Mouse (Mus musculus) bone marrow, adult 2 months (tissue): ENCODE data around the gene Gm1043. TPM values are rescaled to one million over a fixed set of nuclear protein-coding genes. Genes with fewer than 3 reads are reported as not detected.

ENCODE experiments used
- H3K27ac ChIP-seq: fragments of 200-500 bp; 2 replicates; pipeline ENCODE4 v1.5.1; 2012; ENCODE audit warnings: low read depth, mild to moderate bottlenecking, control low read depth, inconsistent platforms, low read length; ENCODE audit not compliant: control insufficient read depth, poor library complexity, insufficient read depth
- H3K4me1 ChIP-seq: fragments of 200-500 bp; 2 replicates; pipeline ENCODE4 v1.6.1; 2011; ENCODE audit warnings: low read length; ENCODE audit not compliant: control insufficient read depth, insufficient read depth
- H3K4me3 ChIP-seq: fragments of 200-500 bp; replicated peaks from 2 replicates; pipeline ENCODE3; 2011; ENCODE audit warnings: mild to moderate bottlenecking, low read depth, low read length, control low read depth; ENCODE audit not compliant: control insufficient read depth
- CTCF ChIP-seq: fragments of 200-500 bp; IDR thresholded peaks from 2 replicates; pipeline ENCODE4 v1.5.1; 2011; ENCODE audit warnings: low read length, control low read depth; ENCODE audit not compliant: control insufficient read depth, insufficient read depth
- POLR2A ChIP-seq: fragments of 200-500 bp; IDR thresholded peaks from 2 replicates; pipeline ENCODE4 v1.6.1; 2011; ENCODE audit warnings: low read depth, mild to moderate bottlenecking, control low read depth, low read length, borderline replicate concordance; ENCODE audit not compliant: control insufficient read depth
- WGBS: fragments of 180-500 bp; shearing (Covaris S2); methylation state at CpG from one replicate; pipeline ENCODE4 v1.1.7; 2018; 5-methylcytosine and 5-hydroxymethylcytosine counted together
- polyA plus RNA-seq: library from polyadenylated mRNA; stranded (reverse); fragments of >200 nt; gene quantifications from 2 replicates; pipeline ENCODE4 v1.2.4, GENCODE M21; 2011; ENCODE audit warnings: low replicate concordance; ENCODE audit not compliant: missing spikeins, insufficient read depth, insufficient read length

Gene Gm1043
- polyA plus RNA-seq, 1 experiment = 0.85 TPM

DNA sequence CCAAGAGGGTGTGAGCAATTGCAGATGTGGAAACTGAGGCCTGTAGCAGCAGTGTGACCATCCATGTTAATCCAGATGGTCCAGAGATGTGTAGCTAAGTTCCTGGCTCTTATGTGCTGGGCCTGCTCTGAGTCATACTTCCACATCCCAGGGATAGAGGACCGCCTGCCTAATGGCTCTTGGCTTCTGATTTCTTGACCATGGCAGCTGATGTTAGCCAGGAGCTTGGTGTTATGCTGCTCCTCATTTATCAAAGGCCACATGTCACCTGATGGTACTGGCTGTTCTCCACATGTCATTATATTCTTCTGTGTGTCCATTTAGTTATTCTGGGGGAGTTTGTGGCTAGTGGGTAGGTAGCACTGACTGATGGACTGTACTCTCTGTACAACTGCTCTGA lies 29.4 kb upstream of the Gm1043 start:
- 74% methylated on average over 1 of the region's 1 CpGs for WGBS
- Histone ChIP-seq H3K4me3 (no peak overlapping the region), H3K27ac (no peak overlapping the region), H3K4me1 (peaks cover 5% of the 10 kb centered on the region; the same call in 1 of the 2 replicates)
- no peak for TF ChIP-seq CTCF
- no peak for TF ChIP-seq POLR2A

DNA sequence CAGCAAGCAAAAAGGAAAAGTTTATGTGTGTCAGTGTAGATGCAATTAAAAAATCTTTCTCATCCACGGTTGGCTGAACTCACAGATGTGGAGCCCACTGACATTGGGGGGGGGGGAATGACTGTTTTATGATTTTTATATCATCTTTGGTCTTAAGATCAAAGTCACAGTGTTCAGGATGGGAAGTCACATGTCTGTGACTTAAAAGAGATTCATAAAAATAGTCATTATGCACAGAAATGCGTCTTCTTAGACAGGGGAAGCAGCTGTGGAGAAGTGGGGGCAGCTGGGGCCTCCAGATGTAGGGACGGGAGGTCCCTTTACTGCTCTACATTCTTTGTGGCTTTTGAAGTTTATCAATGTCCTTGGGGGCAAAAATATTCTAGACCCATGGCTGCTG lies 28.7 kb upstream of the Gm1043 start:
- TF ChIP-seq CTCF (no peak), POLR2A (no peak)
- 42% methylated on average over 3 of the region's 3 CpGs for WGBS
- peaks cover 5% of the 10 kb centered on the region; the same call in 1 of the 2 replicates for H3K4me1 ChIP-seq
- no peak overlapping the region for H3K27ac ChIP-seq
- no peak overlapping the region for H3K4me3 ChIP-seq

DNA sequence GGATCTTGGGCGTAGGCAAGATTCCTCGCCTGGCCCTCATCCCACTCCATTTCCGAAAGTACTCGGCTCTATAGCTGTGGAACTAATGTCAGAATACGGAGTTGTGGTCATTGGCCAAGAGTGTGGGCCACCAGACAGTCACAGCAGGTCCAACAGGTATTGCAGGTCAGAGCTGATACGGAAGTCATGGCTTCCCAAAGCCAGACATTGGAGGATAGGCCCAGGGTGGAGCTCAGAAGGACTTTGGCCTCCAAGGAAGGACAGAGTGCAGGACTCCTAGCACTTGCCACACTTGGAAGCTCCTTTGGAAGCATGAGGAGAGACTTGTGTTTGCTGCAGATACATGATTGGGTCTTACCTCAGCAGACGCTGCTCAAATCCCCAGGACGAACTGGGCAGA lies 23.6 kb upstream of the Gm1043 start:
- Histone ChIP-seq H3K4me1 (peaks cover 3% of the 10 kb centered on the region), H3K4me3 (no peak overlapping the region), H3K27ac (no peak overlapping the region)
- TF ChIP-seq POLR2A (no peak), CTCF (no peak)
- 86% methylated on average over 8 of the region's 8 CpGs for WGBS

DNA sequence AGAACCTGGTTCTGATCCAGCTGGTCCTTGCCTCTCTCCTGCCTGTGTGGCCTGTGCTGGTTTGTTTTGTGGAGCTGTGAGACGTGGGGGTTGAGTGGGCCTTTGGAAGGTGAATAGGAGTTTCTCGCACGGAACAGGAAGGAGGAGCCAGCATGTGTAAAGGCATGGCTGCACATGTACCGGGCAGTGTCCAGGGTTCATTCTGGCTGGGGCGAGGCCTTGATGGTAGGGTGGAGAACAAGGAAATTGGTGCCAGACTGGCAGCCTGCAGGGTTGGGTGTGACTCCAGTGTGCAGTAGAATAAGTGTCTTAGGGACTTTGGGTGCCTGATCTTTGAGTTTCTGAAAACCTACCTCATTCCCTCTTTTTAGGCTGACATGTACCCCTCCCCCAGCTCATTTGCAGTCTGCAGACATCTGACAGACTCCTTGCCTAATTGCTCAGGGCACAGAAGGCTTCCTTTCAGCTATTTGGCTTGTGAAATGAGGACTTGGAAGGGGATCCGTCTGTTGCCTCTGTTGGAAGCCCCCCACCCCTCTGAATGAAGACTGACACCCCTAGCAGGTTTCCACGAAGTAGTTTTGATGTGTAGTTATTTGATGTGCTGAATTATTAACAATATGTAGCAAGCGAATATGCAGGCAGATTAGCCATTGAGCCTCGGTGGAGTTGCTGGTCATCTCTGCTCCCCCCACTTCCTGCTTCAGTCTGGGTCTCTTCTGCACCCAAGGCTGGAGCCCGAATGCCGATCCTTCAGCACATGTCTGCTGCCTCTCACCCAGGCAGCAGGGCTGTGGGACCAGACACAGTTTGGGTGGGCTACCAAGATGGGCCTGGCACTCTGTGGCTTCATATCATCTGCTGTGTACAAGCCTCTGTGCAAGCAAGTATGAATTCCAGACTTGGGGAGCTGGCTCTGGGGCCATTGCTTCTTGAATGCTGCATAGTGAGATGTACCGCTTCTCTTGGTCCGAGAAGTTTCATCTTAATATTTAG lies 20.4 kb upstream of the Gm1043 start:
- no peak overlapping the region for H3K27ac ChIP-seq
- WGBS = 68% methylated on average over 13 of the region's 13 CpGs
- peaks cover 9% of the 10 kb centered on the region for H3K4me1 ChIP-seq
- TF ChIP-seq POLR2A = no peak
- TF ChIP-seq CTCF = no peak
- H3K4me3 ChIP-seq = no peak overlapping the region

DNA sequence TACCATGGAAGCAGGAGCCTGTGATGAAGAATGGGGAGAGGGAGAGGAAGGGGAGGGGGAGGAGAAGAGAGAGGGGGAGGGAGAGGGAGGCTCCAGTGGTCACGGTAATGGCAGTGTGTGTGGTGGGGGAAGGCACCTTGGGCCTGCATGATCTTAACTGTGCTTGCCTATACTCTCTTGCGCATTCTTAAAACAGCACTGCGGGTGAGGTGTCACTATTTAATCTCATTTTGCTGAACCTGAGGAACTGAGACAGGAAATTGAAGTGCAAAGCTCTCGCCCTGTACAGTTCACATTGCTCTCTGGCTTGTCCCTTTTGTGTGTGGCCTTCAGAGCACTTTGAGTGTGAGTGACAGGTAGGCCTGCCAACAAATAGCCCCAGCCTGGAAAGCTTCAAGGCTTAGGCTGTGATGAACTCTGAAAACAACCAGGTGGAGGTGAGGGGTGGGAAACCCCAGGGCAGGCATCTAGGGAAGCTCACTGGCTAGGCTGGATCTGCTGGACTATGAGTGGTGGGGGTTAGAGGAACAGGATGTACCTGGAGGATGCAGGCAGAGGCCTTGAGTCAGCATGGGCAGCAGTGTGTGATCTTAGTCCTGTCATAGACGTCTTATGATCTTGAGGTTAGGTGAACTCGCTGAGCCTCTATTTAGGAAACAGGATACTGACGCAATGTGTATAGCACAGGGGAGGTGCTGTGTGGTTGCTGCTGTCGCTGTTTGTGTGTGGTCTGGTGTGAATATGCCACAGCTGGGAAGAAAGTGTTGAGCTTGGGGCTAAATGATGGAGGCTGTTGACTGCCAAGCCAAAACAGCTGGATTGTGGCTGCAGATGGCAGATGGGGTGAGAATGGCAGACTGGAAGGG lies 18.2 kb upstream of the Gm1043 start:
- TF ChIP-seq POLR2A = no peak
- no peak for TF ChIP-seq CTCF
- peak overlapping the region; percentile 63 for H3K27ac ChIP-seq
- no peak overlapping the region for H3K4me3 ChIP-seq
- peaks cover 9% of the 10 kb centered on the region for H3K4me1 ChIP-seq
- 20% methylated on average over 8 of the region's 8 CpGs for WGBS

DNA sequence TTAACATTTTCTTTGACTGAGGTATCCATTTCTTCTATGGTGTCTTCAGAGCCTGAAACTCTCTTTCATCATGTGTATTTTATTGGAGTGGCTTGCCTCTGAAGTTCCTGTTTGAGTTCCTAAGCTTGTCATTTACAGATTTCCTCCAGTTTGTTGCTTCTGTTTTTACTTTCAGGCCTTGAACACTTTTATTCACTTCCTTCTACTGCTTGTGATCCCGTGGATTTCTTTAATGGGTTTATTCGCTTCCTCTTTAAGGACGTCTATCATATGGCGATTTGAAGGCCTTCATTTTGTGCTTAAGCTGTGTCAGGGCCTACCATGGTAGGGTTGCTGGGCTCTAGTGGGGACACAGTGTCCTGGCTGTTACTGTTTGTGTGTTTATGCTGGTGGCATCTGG lies 11.5 kb upstream of the Gm1043 start:
- Histone ChIP-seq H3K4me3 (no peak overlapping the region), H3K4me1 (no peaks in the 10 kb centered on the region; the same call in 1 of the 2 replicates), H3K27ac (no peak overlapping the region)
- TF ChIP-seq POLR2A = no peak
- no peak for TF ChIP-seq CTCF
- 19% methylated on average over 4 of the region's 4 CpGs for WGBS

DNA sequence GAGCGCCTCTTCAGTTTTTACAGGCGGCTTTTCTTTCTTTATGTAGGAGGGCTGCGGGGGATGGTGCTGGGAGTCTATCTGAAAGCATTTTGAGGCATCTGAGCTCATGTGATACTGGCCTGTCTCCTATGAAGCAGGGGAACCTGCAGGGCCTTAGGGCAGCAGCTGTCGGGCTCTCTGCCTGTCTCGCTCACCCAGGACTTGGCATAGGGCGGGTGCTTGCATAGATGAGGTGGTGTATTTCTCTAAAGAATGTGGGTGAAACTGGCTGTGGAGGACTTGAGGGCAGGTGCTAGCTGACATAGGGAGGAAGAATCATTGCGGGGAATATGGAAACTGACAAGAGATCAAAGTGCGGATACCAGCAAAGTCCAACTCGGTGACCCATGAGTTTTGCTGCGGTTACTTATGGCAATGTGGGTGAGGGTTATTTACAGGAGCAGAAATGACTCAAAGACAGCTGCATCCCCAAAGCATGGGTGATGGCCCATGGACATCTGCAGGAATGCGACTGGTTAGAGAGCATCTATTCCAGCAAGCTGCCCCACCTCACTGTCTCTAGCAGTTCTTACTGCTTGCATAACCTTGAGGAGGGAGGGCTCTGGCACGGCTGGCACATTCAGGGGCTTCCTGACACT lies 8.4 kb upstream of the Gm1043 start:
- peaks cover 3% of the 10 kb centered on the region; the same call in 1 of the 2 replicates for H3K4me1 ChIP-seq
- no peak overlapping the region for H3K4me3 ChIP-seq
- no peak overlapping the region for H3K27ac ChIP-seq
- TF ChIP-seq CTCF = no peak
- no peak for TF ChIP-seq POLR2A
- 56% methylated on average over 12 of the region's 12 CpGs for WGBS

DNA sequence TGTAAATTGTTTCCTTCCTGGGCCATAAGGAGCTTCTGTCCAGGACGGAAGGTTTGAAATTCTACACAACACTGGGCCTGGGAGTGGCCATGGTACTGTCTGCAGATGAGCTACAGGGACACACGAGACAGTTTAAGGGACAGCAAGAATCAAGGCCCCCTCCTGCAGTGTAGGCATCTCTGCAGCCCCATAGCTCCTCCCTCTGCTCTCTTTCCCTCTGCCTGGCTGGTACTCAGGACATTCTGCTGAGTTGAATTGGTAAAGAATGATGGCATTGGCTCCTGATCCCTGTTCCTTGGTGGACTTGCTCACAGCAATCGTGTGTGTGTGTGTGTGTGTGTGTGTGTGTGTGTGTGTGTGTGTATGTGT lies 7.9 kb upstream of the Gm1043 start:
- H3K4me1 ChIP-seq = peaks cover 3% of the 10 kb centered on the region; the same call in 1 of the 2 replicates
- H3K4me3 ChIP-seq = no peak overlapping the region
- WGBS = 36% methylated on average over 3 of the region's 3 CpGs
- TF ChIP-seq CTCF = no peak
- TF ChIP-seq POLR2A = no peak
- H3K27ac ChIP-seq = no peak overlapping the region; the same call in 1 of the 2 replicates
